Mouse (Mus musculus) midbrain, embryonic 16.5 days (tissue): ENCODE data around the gene Wnt9a. TPM values are rescaled to one million over a fixed set of nuclear protein-coding genes. Genes with fewer than 3 reads are reported as not detected.
A peak's percentile ranks its signal among the peaks of the same experiment; 100 is the strongest.

Experiments
- ATAC-seq: fragments of 200-750 bp; cut with Nextera tagmentation; 2 replicates; pipeline ENCODE4 v1.8.0; 2017; ENCODE audit warnings: moderate TSS enrichment
- H3K27ac ChIP-seq: fragments of 300-500 bp; sonication (generic); 2 replicates; pipeline ENCODE4 v1.5.1; 2014; ENCODE audit warnings: mild to moderate bottlenecking, low read length, mixed read lengths
- H3K27me3 ChIP-seq: fragments of 300-500 bp; sonication (generic); 2 replicates; pipeline ENCODE4 v1.6.1; 2014; ENCODE audit warnings: low read depth, low read length, mixed read lengths; ENCODE audit not compliant: control insufficient read depth, insufficient read depth
- H3K36me3 ChIP-seq: fragments of 300-500 bp; sonication (generic); 2 replicates; pipeline ENCODE4 v1.6.1; 2014; ENCODE audit warnings: mild to moderate bottlenecking, low read length, moderate library complexity, mixed read lengths; ENCODE audit not compliant: control insufficient read depth, insufficient read depth
- H3K4me1 ChIP-seq: fragments of 300-500 bp; sonication (generic); 2 replicates; pipeline ENCODE4 v1.6.1; 2014; ENCODE audit warnings: mild to moderate bottlenecking, low read length, mixed read lengths; ENCODE audit not compliant: control insufficient read depth, insufficient read depth
- H3K4me2 ChIP-seq: fragments of 300-500 bp; sonication (generic); 2 replicates; pipeline ENCODE4 v1.6.1; 2014; ENCODE audit warnings: mild to moderate bottlenecking, low read length, mixed read lengths
- H3K4me3 ChIP-seq: fragments of 300-500 bp; sonication (generic); 2 replicates; pipeline ENCODE4 v1.5.1; 2014; ENCODE audit warnings: low read depth, mild to moderate bottlenecking, low read length, moderate library complexity, mixed read lengths
- H3K9ac ChIP-seq: fragments of 300-500 bp; sonication (generic); 2 replicates; pipeline ENCODE4 v1.6.1; 2014; ENCODE audit warnings: low read depth, low read length, mixed read lengths
- H3K9me3 ChIP-seq: fragments of 300-500 bp; sonication (generic); replicated peaks from 2 replicates; pipeline ENCODE4 v1.6.1; 2014; ENCODE audit warnings: mild to moderate bottlenecking, low read length, mixed read lengths; ENCODE audit not compliant: control insufficient read depth, poor library complexity, severe bottlenecking
- WGBS: fragments of 180-500 bp; shearing (Covaris S2); extraction: QIAGEN DNeasy Blood & Tissue Kit; methylation state at CpG from one replicate; pipeline ENCODE4 v1.1.7; 2014; 5-methylcytosine and 5-hydroxymethylcytosine counted together
- polyA plus RNA-seq: library from polyadenylated mRNA; unstranded; fragments of >200 nt; fragmentation: Nextera tagmentation; extraction: Ambion mirVana; gene quantifications from 2 replicates; pipeline ENCODE4 v1.2.1, GENCODE M21; 2015

Wnt9a gene
- polyA plus RNA-seq, 1 experiment from 2014 or later: 3.6 TPM

DNA sequence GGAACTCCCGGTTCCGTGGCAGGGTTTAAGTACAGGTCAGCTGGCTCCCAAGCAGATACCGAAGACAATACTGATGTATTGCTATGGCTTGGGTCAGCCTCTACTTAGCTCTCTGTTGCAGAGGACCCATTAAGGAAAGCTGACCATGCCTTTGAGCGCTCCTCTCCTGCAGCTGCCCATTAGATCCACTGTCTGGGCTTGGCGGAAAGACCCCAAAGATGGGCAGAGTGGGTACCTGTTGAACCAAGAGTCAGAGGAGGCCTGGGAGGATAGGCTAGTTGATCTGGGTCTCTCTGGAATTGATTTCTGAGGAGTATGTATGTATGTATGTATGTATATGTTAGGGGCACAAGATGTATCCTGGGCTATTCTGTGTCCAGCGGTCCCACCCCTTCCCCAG lies 1.9 kb downstream of the Wnt9a start:
- no peaks in the 10 kb centered on the region for H3K9me3 ChIP-seq
- 39% methylated on average over 6 of the region's 6 CpGs for WGBS
- no peak overlapping the region for H3K4me3 ChIP-seq
- H3K36me3 ChIP-seq: no peaks in the 10 kb centered on the region
- ATAC-seq: no peak
- peaks cover 26% of the 10 kb centered on the region for H3K4me1 ChIP-seq
- no peak overlapping the region for H3K9ac ChIP-seq
- H3K27me3 ChIP-seq: peaks cover 75% of the 10 kb centered on the region
- H3K4me2 ChIP-seq: peak overlapping the region; percentile 9
- 0 out of 2 replicates have a peak overlapping the region, but pooled peaks have one; percentile 17 for H3K27ac ChIP-seq

DNA sequence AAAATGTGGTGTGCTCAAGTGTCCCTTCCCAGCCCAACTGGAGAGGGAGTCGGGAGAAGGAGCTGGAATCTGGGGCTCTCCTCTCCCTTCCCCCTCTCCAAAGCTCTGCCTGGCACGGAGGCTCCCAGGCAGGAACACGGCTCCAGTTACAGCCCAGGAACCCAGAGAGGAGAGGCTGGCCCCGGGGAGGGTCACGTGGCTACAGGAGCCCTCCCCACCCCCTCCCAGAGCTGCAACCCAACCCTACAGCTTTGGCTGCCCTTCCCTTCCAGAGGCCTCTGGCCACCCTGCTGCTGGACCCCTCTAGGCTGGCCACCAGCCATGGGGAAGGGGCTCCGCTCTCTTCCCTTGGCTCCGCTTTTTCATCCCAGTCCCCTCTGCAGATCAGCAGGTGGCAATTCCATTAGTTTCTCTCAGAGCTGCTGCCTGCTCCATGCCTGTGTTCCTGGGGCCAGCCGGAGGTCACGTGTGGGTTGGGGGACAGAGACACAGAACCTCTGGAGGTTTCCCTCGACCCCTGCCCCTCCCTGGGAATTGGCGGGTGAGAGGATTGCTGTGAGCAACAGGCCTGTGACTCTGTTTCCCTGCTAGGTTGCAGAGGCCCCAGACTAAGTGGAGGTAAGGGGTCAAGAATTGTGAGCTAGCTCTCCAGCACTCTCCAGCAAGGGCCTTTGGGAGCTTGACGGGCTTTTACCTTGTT lies 2.5 kb downstream of the Wnt9a start:
- WGBS: 7% methylated on average over 10 of the region's 12 CpGs
- H3K9ac ChIP-seq: no peak overlapping the region
- H3K27me3 ChIP-seq: peaks cover 69% of the 10 kb centered on the region
- peaks cover 26% of the 10 kb centered on the region for H3K4me1 ChIP-seq
- H3K36me3 ChIP-seq: no peaks in the 10 kb centered on the region
- no peak overlapping the region for H3K27ac ChIP-seq
- H3K4me2 ChIP-seq: no peak overlapping the region
- H3K9me3 ChIP-seq: no peaks in the 10 kb centered on the region
- no peak for ATAC-seq
- H3K4me3 ChIP-seq: no peak overlapping the region

GRCm38 (mm10) chr11:59309976-59310375 lies 3.2 kb downstream of the Wnt9a start:
- Histone ChIP-seq H3K4me1 (peaks cover 26% of the 10 kb centered on the region), H3K27ac (no peak overlapping the region)

GRCm38 (mm10) chr11:59312060-59312459 lies 5.3 kb downstream of the Wnt9a start:
- H3K9ac ChIP-seq: no peak overlapping the region
- H3K27ac ChIP-seq: no peak overlapping the region
- no peak overlapping the region for H3K4me3 ChIP-seq
- no peak for ATAC-seq
- H3K4me1 ChIP-seq: peaks cover 17% of the 10 kb centered on the region
- no peaks in the 10 kb centered on the region for H3K36me3 ChIP-seq
- no peak overlapping the region for H3K4me2 ChIP-seq
- peaks cover 42% of the 10 kb centered on the region for H3K27me3 ChIP-seq
- WGBS: 45% methylated on average over 6 of the region's 6 CpGs
- no peaks in the 10 kb centered on the region for H3K9me3 ChIP-seq

More at GRCm38 (mm10) chr11:59309976-59310375, 3.2 kb downstream of the Wnt9a start:
- Histone ChIP-seq H3K36me3 (no peaks in the 10 kb centered on the region), H3K27me3 (peaks cover 61% of the 10 kb centered on the region), H3K9ac (no peak overlapping the region), H3K4me3 (no peak overlapping the region), H3K9me3 (no peaks in the 10 kb centered on the region), H3K4me2 (0 out of 2 replicates have a peak overlapping the region, but pooled peaks have one; percentile 5)
- no peak for ATAC-seq
- 17% methylated on average over 8 of the region's 8 CpGs for WGBS

DNA sequence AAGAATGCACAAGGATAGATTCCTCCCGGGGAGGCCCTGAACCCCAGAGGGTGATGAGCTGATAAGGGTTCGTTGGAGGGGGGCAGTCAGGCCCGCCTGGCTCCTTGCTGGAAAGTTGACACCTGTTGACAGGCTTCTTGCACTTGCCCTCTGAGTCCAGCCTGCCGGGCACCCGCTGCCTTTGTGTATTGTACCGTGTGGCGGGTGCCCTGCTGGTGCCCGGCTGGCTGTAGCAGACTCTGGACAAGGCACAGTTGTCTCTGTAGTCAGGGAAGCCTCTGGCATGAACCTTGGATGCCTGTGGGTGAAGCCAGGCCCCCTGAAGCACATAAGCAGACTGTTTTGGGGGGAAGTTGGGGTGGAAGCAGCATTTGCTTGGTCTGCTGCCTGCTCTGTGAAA lies 5.8 kb downstream of the Wnt9a start:
- H3K27me3 ChIP-seq: peaks cover 38% of the 10 kb centered on the region
- peaks cover 14% of the 10 kb centered on the region for H3K4me1 ChIP-seq
- H3K9ac ChIP-seq: no peak overlapping the region
- WGBS: 46% methylated on average over 8 of the region's 8 CpGs
- H3K27ac ChIP-seq: no peak overlapping the region
- H3K4me3 ChIP-seq: no peak overlapping the region
- H3K4me2 ChIP-seq: no peak overlapping the region
- ATAC-seq: no peak
- no peaks in the 10 kb centered on the region for H3K36me3 ChIP-seq
- H3K9me3 ChIP-seq: no peaks in the 10 kb centered on the region

DNA sequence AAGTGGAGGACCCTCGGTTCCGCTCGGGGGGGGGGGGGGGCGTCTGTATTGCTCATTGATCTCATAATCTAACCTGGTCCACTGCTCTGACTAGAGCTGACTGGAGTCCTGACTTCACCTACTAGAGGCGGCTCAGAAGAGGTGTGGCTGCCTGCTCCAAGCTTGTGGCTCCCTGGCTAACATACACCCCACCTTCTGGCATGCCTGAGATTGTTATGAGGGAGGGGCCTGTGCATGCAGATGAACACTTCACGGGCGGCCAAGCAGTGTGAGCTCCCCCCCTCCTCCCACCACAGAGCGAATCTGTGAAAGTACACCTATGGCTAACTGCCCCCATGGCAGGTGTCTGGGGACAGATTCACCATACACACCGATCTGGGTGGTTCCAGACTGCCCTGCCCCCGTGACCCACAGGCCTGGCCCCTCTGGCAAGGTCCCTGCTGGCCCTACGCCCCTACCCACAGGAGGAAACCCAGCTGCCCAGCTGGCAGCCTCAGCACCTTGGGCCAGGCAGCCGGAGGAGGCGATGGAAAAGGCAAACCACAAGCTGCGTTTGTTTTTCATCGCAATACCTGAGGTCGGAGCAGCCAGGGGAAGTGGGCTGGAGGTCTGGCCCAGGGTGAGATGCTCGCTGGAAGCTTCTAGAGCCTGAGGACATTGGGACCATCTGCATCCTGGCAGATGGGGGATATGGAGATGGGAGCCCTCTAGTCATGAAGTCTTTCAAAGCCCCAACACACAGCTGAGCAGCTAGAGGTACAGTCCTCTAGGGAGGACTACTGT lies 6.5 kb downstream of the Wnt9a start:
- H3K27me3 ChIP-seq: peaks cover 34% of the 10 kb centered on the region
- no peak overlapping the region for H3K27ac ChIP-seq
- no peak overlapping the region for H3K4me3 ChIP-seq
- no peak for ATAC-seq
- H3K9me3 ChIP-seq: no peaks in the 10 kb centered on the region
- WGBS: 61% methylated on average over 15 of the region's 17 CpGs
- peaks cover 7% of the 10 kb centered on the region; the same call in 1 of the 2 replicates for H3K4me1 ChIP-seq
- H3K9ac ChIP-seq: no peak overlapping the region; the same call in 1 of the 2 replicates
- no peak overlapping the region for H3K4me2 ChIP-seq
- H3K36me3 ChIP-seq: no peaks in the 10 kb centered on the region

DNA sequence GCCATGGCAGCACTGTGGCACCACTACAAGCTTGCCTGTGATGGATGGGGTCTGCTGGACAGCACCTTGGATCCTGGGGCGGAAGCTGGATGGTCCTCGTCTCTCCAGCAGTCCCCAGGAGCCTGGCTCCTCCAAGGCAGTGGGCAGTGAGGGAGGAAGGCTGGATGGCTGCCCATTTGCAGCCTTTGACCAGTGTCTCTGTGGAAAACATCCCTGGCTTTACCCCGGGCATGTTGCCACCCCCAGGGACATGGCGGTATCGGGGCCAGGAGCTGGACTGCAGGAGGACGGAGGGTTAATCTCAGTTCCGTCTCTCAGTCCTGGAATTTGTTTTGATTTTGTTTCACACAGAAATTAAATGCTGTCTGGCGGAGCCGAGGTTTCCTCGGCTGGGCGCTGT lies 7.2 kb downstream of the Wnt9a start:
- no peak overlapping the region for H3K9ac ChIP-seq
- no peak for ATAC-seq
- peaks cover 28% of the 10 kb centered on the region for H3K27me3 ChIP-seq
- H3K36me3 ChIP-seq: no peaks in the 10 kb centered on the region
- 0 out of 2 replicates have a peak, but pooled peaks cover 5% of the 10 kb centered on the region for H3K4me1 ChIP-seq
- no peak overlapping the region for H3K4me2 ChIP-seq
- H3K27ac ChIP-seq: no peak overlapping the region
- 54% methylated on average over 11 of the region's 11 CpGs for WGBS
- no peak overlapping the region for H3K4me3 ChIP-seq
- H3K9me3 ChIP-seq: no peaks in the 10 kb centered on the region

DNA sequence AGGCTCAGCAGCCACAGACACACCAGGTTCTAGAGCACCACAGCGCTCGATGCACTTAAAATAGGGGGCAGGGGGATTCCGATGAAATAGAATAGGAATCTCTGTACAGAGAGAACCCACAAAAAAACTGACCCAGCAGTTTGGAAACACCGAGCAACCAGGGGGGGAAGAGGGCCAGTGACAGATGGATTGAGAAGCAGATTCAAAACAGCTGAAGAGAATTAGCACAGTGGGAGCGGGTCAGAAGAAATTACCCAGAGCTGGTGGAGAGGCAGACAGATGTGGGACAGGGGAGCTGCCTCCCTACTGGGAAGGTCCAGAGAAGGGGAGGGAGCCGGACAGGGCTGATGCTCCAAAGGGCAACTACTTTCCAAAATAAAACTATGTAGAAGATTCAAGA lies 9.8 kb downstream of the Wnt9a start:
- Histone ChIP-seq H3K27me3 (peaks cover 15% of the 10 kb centered on the region), H3K9ac (no peak overlapping the region)
- WGBS: 53% methylated on average over 6 of the region's 6 CpGs

GRCm38 (mm10) chr11:59322988-59323387 lies 16.3 kb downstream of the Wnt9a start:
- Histone ChIP-seq H3K4me3 (no peak overlapping the region), H3K9ac (no peak overlapping the region), H3K36me3 (no peaks in the 10 kb centered on the region), H3K9me3 (no peaks in the 10 kb centered on the region), H3K27ac (no peak overlapping the region), H3K27me3 (peaks cover 1% of the 10 kb centered on the region; the same call in 1 of the 2 replicates), H3K4me2 (no peak overlapping the region), H3K4me1 (no peaks in the 10 kb centered on the region)
- ATAC-seq: no peak
- WGBS: 75% methylated on average over 3 of the region's 3 CpGs

More for the DNA sequence above, 9.8 kb downstream of the Wnt9a start:
- ATAC-seq: no peak
- Histone ChIP-seq H3K4me3 (no peak overlapping the region), H3K27ac (no peak overlapping the region), H3K36me3 (no peaks in the 10 kb centered on the region), H3K9me3 (no peaks in the 10 kb centered on the region), H3K4me1 (no peaks in the 10 kb centered on the region), H3K4me2 (no peak overlapping the region)
